Mouse (Mus musculus): ENCODE measurements around the gene 4933428G20Rik.

DNA sequence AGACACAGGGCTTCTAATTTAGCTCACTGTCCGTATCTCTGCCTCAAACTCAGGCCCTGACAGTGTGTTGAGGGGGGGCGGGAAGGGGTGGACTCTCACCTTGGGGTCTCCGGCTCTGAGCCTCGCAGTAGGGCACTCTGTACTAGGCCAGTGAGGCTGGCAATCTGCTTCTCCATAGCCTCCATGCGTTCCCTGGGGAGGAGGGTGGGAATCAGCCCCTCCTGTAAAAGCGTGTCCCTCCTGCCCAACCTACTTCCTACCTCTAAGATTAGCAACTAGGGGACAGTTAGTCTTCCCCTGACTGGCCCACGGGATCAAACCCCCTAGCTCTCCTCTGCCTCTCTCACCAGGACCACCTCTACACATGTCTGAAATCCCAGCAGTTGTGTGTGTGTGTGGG lies 33.5 kb upstream of the 4933428G20Rik start:
- TF ChIP-seq CTCF (IDR thresholded peaks at IDR 0.05; ENCODE audit: low read depth) (no peak), EP300 (optimal IDR thresholded peaks at IDR 0.05) (no peak)

Data from stomach, postnatal 0 days (tissue).